In the genomic region with DNA sequence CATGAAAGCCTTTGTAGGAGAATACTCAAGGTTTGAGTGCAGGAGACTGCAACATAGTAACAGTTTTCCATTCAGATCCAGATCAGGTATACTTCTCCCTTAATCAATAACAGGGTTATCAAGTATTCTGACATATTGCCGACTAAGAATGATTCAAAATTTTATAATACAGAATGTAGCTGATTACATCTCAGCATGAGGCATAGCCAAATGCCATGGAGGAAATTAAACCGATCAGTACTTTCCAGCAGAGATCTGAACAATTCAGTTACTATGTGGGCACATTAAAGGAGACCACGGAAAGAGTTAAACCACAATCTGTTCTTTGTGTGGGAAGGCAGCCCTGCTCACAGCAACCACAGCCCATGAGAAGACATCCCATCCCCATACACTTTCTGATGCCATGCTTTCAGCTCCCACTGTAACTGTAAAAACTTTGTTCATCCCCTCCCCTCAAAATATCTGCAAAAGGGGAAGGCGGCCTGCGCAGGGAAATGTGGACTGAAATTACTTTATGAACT, we compare ENCODE assay signal across 9 mouse cellular contexts.
DNase-seq lines count a peak whose midpoint lies in the region; ATAC-seq and TF ChIP-seq lines count a peak whose summit lies in the region.
"Had no signal": no experiment of that assay in that cellular context is flagged by ENCODE, and none has a peak within 500 bp of the region (broad histone marks: within the 10 kb centered on the region; RNA-seq: fewer than 3 reads in every experiment).

No protein-coding gene starts in this region.

- H3K4me1 ChIP-seq in embryonic facial prominence, embryonic 14.5 days (ENCODE audit: control insufficient read depth, insufficient read depth, low read length): peaks cover 44% of the 10 kb centered on the region
- peaks cover 16% of the 10 kb centered on the region for H3K4me1 ChIP-seq in hindbrain, embryonic 15.5 days (replicated peaks)

- no peak for DNase-seq in layer of hippocampus, adult 2 months (ENCODE audit: low spot score in 2 of 2)
- no peak for DNase-seq in layer of hippocampus, postnatal 36 days
- DNase-seq in embryonic facial prominence, embryonic 14.5 days (ENCODE audit: low spot score): no peak
- DNase-seq in B cell, adult 2 months: no peak
- DNase-seq in adrenal gland, postnatal 10 days: no peak
- no peak for DNase-seq in thymus, postnatal 36 days

- ATAC-seq in embryonic facial prominence, embryonic 14.5 days (ENCODE audit: low read depth): no peak
- ATAC-seq in hindbrain, embryonic 15.5 days (ENCODE audit: low FRiP score, low read depth): no peak

- H3K27ac ChIP-seq in layer of hippocampus, adult 2 months: peak overlapping the region; percentile 98
- peak overlapping the region; percentile 100 for H3K27ac ChIP-seq in embryonic facial prominence, embryonic 14.5 days (replicated peaks; ENCODE audit: low read depth, low read length)
- H3K27ac ChIP-seq in hindbrain, embryonic 15.5 days (replicated peaks): peak overlapping the region; percentile 73

- H3K4me3 ChIP-seq in layer of hippocampus, adult 2 months: peak overlapping the region; percentile 95
- peak overlapping the region; percentile 88 for H3K4me3 ChIP-seq in embryonic facial prominence, embryonic 14.5 days (ENCODE audit: low read depth, low read length)
- H3K4me3 ChIP-seq in hindbrain, embryonic 15.5 days: peak overlapping the region; percentile 58
- H3K4me3 ChIP-seq in myocyte: no peak overlapping the region
- H3K4me3 ChIP-seq: megakaryocyte, embryonic 14.5 days had no signal

- H3K9me3 ChIP-seq in embryonic facial prominence, embryonic 14.5 days (ENCODE audit: control insufficient read depth, low read length): no peaks in the 10 kb centered on the region
- no peaks in the 10 kb centered on the region for H3K9me3 ChIP-seq in hindbrain, embryonic 15.5 days

- peak overlapping the region; percentile 100 for H3K9ac ChIP-seq in embryonic facial prominence, embryonic 14.5 days (ENCODE audit: low read depth, low read length)
- H3K9ac ChIP-seq in hindbrain, embryonic 15.5 days: peak overlapping the region; percentile 50

- peaks cover 30% of the 10 kb centered on the region for H3K36me3 ChIP-seq in embryonic facial prominence, embryonic 14.5 days (ENCODE audit: control insufficient read depth, insufficient read depth, low read length)
- no peaks in the 10 kb centered on the region for H3K36me3 ChIP-seq in hindbrain, embryonic 15.5 days
- H3K36me3 ChIP-seq in myocyte (ENCODE audit: control insufficient read depth, insufficient read depth): peaks cover 17% of the 10 kb centered on the region

- no peaks in the 10 kb centered on the region for H3K27me3 ChIP-seq in embryonic facial prominence, embryonic 14.5 days (replicated peaks; ENCODE audit: control insufficient read depth, insufficient read depth, low read length)
- no peaks in the 10 kb centered on the region for H3K27me3 ChIP-seq in hindbrain, embryonic 15.5 days
- no peaks in the 10 kb centered on the region for H3K27me3 ChIP-seq in myocyte (ENCODE audit: control insufficient read depth, insufficient read depth, insufficient read length)

- TF ChIP-seq CTCF in layer of hippocampus, adult 2 months (conservative IDR thresholded peaks at IDR 0.05): no peak

- peaks cover 86% of the 10 kb centered on the region for H3K79me2 ChIP-seq in myocyte (ENCODE audit: control insufficient read depth, insufficient read depth)

- H3ac ChIP-seq in myocyte (ENCODE audit: control insufficient read depth, insufficient read length): no peak overlapping the region

- peak overlapping the region; percentile 89 for H3K4me2 ChIP-seq in embryonic facial prominence, embryonic 14.5 days (ENCODE audit: low read depth, low read length)
- peak overlapping the region; percentile 100 for H3K4me2 ChIP-seq in hindbrain, embryonic 15.5 days
- peak overlapping the region; percentile 65 for H3K4me2 ChIP-seq in myocyte (ENCODE audit: low read depth)

- 32% methylated on average over 5 of the region's 5 CpGs for WGBS in embryonic facial prominence, embryonic 14.5 days
- 44% methylated on average over 5 of the region's 5 CpGs for WGBS in hindbrain, embryonic 15.5 days

- no peak for TF ChIP-seq POLR2A in myocyte (IDR thresholded peaks at IDR 0.05; ENCODE audit: insufficient read length, low read depth)

TF ChIP-seq in myocyte, 11 proteins besides CTCF, POLR2A, EP300 and RAD21:
- TF ChIP-seq TCF3 (IDR thresholded peaks at IDR 0.05; ENCODE audit: insufficient read length, low read depth) (no peak), SRF (IDR thresholded peaks at IDR 0.05; ENCODE audit: control insufficient read depth, insufficient read length, low read depth) (no peak), E2F4 (IDR thresholded peaks at IDR 0.05; ENCODE audit: insufficient read depth) (no peak), MAX (IDR thresholded peaks at IDR 0.05; ENCODE audit: low read depth) (no peak), USF1 (IDR thresholded peaks at IDR 0.05; ENCODE audit: low read depth) (no peak), CEBPB (IDR thresholded peaks at IDR 0.05; ENCODE audit: insufficient read depth, poor library complexity, severe bottlenecking) (no peak), REST (IDR thresholded peaks at IDR 0.05; ENCODE audit: insufficient read depth, insufficient read length) (no peak), POLR2AphosphoS2 (IDR thresholded peaks at IDR 0.05; ENCODE audit: insufficient read length, low read depth) (no peak), TCF12 (IDR thresholded peaks at IDR 0.05; ENCODE audit: insufficient read depth, poor library complexity, severe bottlenecking) (no peak), MYOG (IDR thresholded peaks at IDR 0.05; ENCODE audit: control insufficient read depth in 1 of 3, insufficient read depth in 1 of 3, insufficient read length in 2 of 3, low read depth in 2 of 3) (no peak), MYOD1 (IDR thresholded peaks at IDR 0.05; ENCODE audit: control insufficient read depth in 1 of 3, insufficient read length in 2 of 3, low read depth in 2 of 3) (no peak)
TF ChIP-seq in myocyte: peak in this region for 0.
